Mouse (Mus musculus): ENCODE data around the gene Sema4b.

DNA sequence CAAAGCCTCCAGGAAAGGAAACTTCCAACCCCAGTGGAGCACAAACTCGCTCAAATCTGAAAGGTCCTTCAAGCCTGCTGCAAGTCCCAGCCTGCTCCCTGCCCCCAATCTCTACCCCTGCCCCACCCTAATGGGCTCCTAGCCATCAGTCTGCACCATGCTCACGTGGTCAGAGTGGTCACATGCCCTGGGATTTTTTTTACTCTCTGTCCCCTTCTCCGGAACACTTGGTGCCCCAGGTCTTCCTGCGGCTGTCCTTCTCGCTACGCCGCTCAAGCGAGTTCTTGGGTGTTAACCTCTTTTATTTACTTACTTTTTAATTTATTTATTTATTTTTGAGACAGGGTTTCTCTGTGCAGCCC is 25.7 kb upstream of the Sema4b start:
- TF ChIP-seq CTCF (IDR thresholded peaks at IDR 0.05; ENCODE audit: control insufficient read depth, insufficient read depth, insufficient replicate concordance, low read depth, low read length) (no peak), POLR2A (IDR thresholded peaks at IDR 0.05; ENCODE audit: control insufficient read depth, low read depth, low read length) (no peak)

All from testis, adult 2 months (tissue).